Mouse (Mus musculus) urinary bladder, postnatal 0 days (tissue): ENCODE results near the gene Fcamr. TPM values are rescaled to one million over a fixed set of nuclear protein-coding genes. Genes with fewer than 3 reads are reported as not detected.

Source experiments
- polyA plus RNA-seq: library from polyadenylated mRNA; unstranded; fragments of >200 nt; fragmentation: Nextera tagmentation; extraction: Ambion mirVana; gene quantifications from 2 replicates; pipeline ENCODE4 v1.2.1, GENCODE M21; 2015

Fcamr gene
- polyA plus RNA-seq, result 3.2 and 3.8 TPM in 2 replicates

DNA sequence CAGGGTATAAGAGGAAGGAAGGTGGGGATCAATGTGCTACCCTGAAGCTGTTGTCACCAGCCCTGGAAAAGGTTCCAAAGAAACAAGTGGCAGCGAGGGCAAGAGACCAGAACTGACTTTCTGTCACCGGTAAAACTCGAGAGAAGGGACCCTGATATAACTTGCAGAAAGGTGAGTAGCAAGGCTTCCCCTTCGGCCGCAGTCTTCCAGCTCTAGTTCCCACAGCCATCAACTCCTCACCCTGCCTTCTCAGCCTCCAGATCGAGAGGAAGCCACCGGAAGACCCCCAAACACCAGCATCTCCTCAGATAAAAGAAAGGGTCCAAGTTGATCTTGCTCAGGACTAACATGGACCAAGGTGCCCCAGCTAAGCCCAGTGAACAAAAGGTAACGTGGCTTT, at the start of gene Fcamr:
Gene Fcamr, plus strand, starts transcription at position 301 of the 400 bp plus-strand sequence.

DNA sequence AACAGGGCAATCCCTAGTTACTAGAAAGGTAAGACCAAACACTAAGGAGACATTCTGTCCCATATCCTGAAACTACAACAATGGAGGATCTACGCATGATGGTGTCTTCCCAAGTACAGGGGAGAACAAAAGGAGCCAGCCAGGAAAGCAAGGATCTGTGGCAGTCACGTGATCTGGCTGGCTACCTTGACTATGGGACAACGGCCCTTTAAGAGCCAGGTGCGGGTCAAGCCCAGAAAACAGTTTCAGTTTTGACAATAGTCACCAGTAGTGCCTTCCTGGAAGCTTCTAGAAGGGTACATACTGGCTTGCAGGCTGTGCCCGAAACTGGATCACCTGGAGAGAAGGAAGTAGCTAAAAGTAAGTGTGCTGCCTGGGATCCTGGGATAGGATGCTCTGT, 25.7 kb downstream of the Fcamr start, which contains the start of gene Pigr:
Gene Pigr, plus strand, starts transcription at position 237 of the 400 bp plus-strand sequence.

Other genes with a start within 250 kb of the Fcamr start
- 5.3 TPM in 2 replicates for gene Zp3r, start 171.3 kb upstream of the Fcamr start, polyA plus RNA-seq
- 0.19 TPM in 1 of 2 replicates, not detected in the other for gene C4bp, start 139.3 kb upstream of the Fcamr start, polyA plus RNA-seq
- not detected in 2 replicates for gene Gm29427, start 85.1 kb upstream of the Fcamr start, polyA plus RNA-seq
- 8.1 and 9.7 TPM in 2 replicates for gene Yod1, start 83.6 kb upstream of the Fcamr start, polyA plus RNA-seq
- 4.0 and 4.4 TPM in 2 replicates for gene Pfkfb2, start 71.6 kb upstream of the Fcamr start, polyA plus RNA-seq
- gene AA986860, start 68.9 kb upstream of the Fcamr start, polyA plus RNA-seq, result 41.6 and 52.3 TPM in 2 replicates
- 2.8 and 3.0 TPM in 2 replicates for gene Pigr, start 25.8 kb downstream of the Fcamr start, polyA plus RNA-seq
- 2.5 and 3.4 TPM in 2 replicates for gene Fcmr, start 64.8 kb downstream of the Fcamr start, polyA plus RNA-seq
- not detected in 2 replicates for gene Il24, start 86.6 kb downstream of the Fcamr start, polyA plus RNA-seq
- gene Il20, start 110.5 kb downstream of the Fcamr start, polyA plus RNA-seq, result not detected in 2 replicates
- gene Il19, start 139.2 kb downstream of the Fcamr start, polyA plus RNA-seq, result not detected in 2 replicates
- 0.12 and 0.24 TPM in 2 replicates for gene Il10, start 218.9 kb downstream of the Fcamr start, polyA plus RNA-seq